Mouse (Mus musculus): ENCODE results near the gene Tbl3.

The Tbl3 gene

GRCm38 (mm10) chr17:24650766-24651165, 56.7 kb downstream of the Tbl3 start:
- no peak for DNase-seq

GRCm38 (mm10) chr17:24650070-24650616, 57.3 kb downstream of the Tbl3 start, which contains the start of gene Slc9a3r2:
Gene Slc9a3r2 (minus strand): TSS chr17:24650327.
- peak; percentile 73 to 85 for DNase-seq

- DNase-seq, result peak; percentile 67 to 86
Measured at GRCm38 (mm10) chr17:24649581-24650069, 57.8 kb downstream of the Tbl3 start.

GRCm38 (mm10) chr17:24648731-24649377, 58.6 kb downstream of the Tbl3 start:
- DNase-seq, result no peak

Measured in kidney, postnatal 25 days (tissue).